Mouse (Mus musculus) heart, embryonic 10.5 days (tissue): ENCODE measurements around the gene Plppr3. TPM values are rescaled to one million over a fixed set of nuclear protein-coding genes. Genes with fewer than 3 reads are reported as not detected.

Experiments
- DNase-seq: peaks from one replicate; pipeline ENCODE4 v3.0.0-alpha.2; 2017; ENCODE audit warnings: low spot score
- H3K27ac ChIP-seq: fragments of 300-500 bp; sonication (generic); 2 replicates; pipeline ENCODE4 v1.5.1; 2016; ENCODE audit warnings: mild to moderate bottlenecking
- H3K27me3 ChIP-seq: fragments of 300-500 bp; sonication (generic); 2 replicates; pipeline ENCODE4 v1.6.1; 2016; ENCODE audit warnings: mild to moderate bottlenecking; ENCODE audit not compliant: poor library complexity, insufficient read depth, severe bottlenecking
- H3K36me3 ChIP-seq: fragments of 300-500 bp; sonication (generic); 2 replicates; pipeline ENCODE4 v1.6.1; 2016; ENCODE audit warnings: mild to moderate bottlenecking, moderate library complexity
- H3K4me1 ChIP-seq: fragments of 300-500 bp; sonication (generic); 2 replicates; pipeline ENCODE4 v1.6.1; 2016; ENCODE audit warnings: mild to moderate bottlenecking
- H3K4me3 ChIP-seq: fragments of 300-500 bp; sonication (generic); 2 replicates; pipeline ENCODE4 v1.5.1; 2016; ENCODE audit warnings: mild to moderate bottlenecking, moderate library complexity
- H3K9me3 ChIP-seq: fragments of 300-500 bp; sonication (generic); 2 replicates; pipeline ENCODE4 v1.6.1; 2016; ENCODE audit warnings: mild to moderate bottlenecking, moderate library complexity
- WGBS: fragments of 180-500 bp; shearing (Covaris S2); methylation state at CpG from one replicate; pipeline ENCODE4 v1.1.7; 2016; 5-methylcytosine and 5-hydroxymethylcytosine counted together
- polyA plus RNA-seq: library from polyadenylated mRNA; unstranded; fragments of >200 nt; fragmentation: Nextera tagmentation; extraction: Ambion mirVana; gene quantifications from 2 replicates; pipeline ENCODE4 v1.2.1, GENCODE M21; 2016

Plppr3 gene
- polyA plus RNA-seq, 1 experiment from 2014 or later: 36.9 TPM

DNA sequence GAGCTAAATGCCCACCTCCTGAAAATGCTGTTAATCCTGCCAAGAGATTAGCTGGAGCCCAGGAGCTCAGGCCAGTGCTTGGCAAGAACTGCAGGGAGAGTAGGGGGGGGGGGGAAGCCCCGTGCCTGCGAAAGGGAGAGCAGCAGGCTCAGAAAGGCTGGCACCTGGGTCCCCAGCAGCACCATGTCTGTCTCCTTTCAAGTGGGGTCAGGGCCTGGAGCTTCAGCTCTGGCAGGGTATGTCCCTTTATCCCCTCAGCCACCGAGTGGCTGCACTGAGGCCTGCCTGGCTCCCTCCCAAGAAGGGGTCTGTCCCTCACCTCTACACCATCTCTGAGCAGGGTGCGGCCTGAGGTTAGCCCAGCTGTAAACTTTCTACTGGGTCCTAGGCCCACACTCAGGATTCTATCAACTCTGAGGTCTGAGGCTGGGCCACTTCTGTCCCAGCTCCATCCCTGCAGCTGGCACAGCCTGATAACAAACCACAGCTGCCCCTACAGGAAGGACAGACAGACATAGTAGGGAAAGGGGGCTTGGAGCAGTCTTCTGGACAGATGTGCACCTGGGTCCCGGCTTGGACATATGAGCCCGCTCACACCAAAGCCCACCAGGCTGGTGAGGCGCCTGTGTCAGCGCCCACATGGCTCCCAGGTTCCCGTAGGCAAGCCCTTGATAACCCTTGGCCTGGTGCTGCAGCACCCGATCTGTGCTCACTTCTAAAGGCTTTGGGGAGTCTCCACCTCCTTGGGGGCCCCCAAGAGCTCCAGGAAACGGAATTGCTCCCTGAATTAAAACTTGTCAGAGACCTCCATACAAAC, 39.9 kb upstream of the Plppr3 start:
- no peak overlapping the region for H3K27ac ChIP-seq
- H3K27me3 ChIP-seq: peaks cover 21% of the 10 kb centered on the region
- 65% methylated on average over 11 of the region's 11 CpGs for WGBS
- no peaks in the 10 kb centered on the region for H3K9me3 ChIP-seq
- 0 out of 2 replicates have a peak overlapping the region, but pooled peaks have one; percentile 9 for H3K4me3 ChIP-seq
- DNase-seq: no peak
- H3K4me1 ChIP-seq: peaks cover 66% of the 10 kb centered on the region
- H3K36me3 ChIP-seq: peaks cover 32% of the 10 kb centered on the region

DNA sequence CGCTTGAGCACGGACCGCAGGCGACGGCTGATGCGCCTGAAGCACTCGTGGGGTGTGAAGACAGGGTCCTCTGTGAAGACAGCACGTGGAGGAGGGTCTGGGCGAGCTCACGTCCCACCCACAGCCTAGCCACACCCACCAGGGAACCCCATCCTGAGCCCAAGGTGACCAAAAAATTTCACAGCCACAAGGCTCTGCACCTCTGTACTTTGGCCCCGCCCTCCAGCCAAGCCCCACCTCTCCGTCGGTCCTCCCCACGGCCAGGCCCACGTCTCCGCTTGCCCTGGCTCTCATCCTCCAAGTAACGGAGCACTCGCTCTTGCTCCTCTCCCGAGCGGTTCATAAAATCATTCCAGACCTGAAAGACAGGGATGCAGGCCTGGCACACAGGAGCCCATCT, 38.0 kb upstream of the Plppr3 start:
- H3K4me1 ChIP-seq: peaks cover 61% of the 10 kb centered on the region
- no peak overlapping the region for H3K4me3 ChIP-seq
- H3K9me3 ChIP-seq: no peaks in the 10 kb centered on the region
- peaks cover 32% of the 10 kb centered on the region for H3K36me3 ChIP-seq
- 57% methylated on average over 20 of the region's 20 CpGs for WGBS
- peaks cover 2% of the 10 kb centered on the region for H3K27me3 ChIP-seq
- H3K27ac ChIP-seq: no peak overlapping the region
- no peak for DNase-seq

- 94% methylated on average over 4 of the region's 4 CpGs for WGBS
- H3K27ac ChIP-seq: no peak within 1 kb of the TSS
- no peaks in the 10 kb centered on the region for H3K27me3 ChIP-seq
- H3K4me1 ChIP-seq: peaks cover 50% of the 10 kb centered on the region
- H3K9me3 ChIP-seq: no peaks in the 10 kb centered on the region
- H3K4me3 ChIP-seq: 0 out of 2 replicates have a peak within 1 kb of the TSS, but pooled peaks have one; percentile 86
- H3K36me3 ChIP-seq: peaks cover 50% of the 10 kb centered on the region
- DNase-seq: no peak
Observed at GRCm38 (mm10) chr10:79910556-79910955, 36.1 kb upstream of the Plppr3 start, which contains the start of gene Gm26602. TSS of gene Gm26602 (plus strand) at chr10:79910856.

DNA sequence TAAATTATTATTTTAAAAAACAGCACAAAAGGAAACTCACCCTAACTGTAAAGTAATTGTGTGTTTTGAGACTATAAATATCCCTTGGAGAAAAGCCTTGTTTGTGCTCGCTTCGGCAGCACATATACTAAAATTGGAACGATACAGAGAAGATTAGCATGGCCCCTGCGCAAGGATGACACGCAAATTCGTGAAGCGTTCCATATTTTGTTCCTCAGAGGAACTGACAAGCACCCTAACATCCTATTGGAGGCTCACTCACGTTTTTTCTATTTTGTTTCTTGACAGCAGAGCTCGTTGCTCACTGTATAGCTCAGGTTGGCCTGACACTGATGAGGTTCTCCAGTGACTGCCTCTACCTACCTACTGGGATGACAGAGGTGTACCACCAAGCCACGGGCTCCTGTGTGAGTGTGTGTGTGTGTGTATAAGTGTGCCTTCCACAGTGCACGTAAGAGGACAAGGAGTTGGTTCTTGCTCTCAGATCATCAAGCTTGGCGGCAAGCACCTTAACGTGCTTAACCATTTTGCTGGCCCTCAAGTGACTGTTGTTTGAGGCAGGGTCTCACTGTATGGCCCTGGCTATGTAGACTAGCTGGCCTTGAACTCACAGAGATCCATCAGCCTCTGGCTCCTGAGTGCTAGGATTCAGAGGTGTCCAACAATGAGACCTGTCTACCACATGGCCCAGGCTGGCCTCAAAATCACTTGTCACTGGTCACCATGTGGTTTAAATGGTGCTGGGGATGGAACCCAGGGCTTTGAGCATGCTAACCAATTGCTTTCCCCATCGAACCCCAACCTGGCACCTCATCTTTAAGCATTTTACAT, 34.9 kb upstream of the Plppr3 start:
- Histone ChIP-seq H3K4me3 (peak overlapping the region; percentile 86), H3K4me1 (peaks cover 38% of the 10 kb centered on the region), H3K36me3 (peaks cover 63% of the 10 kb centered on the region), H3K9me3 (no peaks in the 10 kb centered on the region), H3K27ac (peak overlapping the region; percentile 100), H3K27me3 (no peaks in the 10 kb centered on the region)
- DNase-seq: no peak
- 25% methylated on average over 14 of the region's 14 CpGs for WGBS

DNA sequence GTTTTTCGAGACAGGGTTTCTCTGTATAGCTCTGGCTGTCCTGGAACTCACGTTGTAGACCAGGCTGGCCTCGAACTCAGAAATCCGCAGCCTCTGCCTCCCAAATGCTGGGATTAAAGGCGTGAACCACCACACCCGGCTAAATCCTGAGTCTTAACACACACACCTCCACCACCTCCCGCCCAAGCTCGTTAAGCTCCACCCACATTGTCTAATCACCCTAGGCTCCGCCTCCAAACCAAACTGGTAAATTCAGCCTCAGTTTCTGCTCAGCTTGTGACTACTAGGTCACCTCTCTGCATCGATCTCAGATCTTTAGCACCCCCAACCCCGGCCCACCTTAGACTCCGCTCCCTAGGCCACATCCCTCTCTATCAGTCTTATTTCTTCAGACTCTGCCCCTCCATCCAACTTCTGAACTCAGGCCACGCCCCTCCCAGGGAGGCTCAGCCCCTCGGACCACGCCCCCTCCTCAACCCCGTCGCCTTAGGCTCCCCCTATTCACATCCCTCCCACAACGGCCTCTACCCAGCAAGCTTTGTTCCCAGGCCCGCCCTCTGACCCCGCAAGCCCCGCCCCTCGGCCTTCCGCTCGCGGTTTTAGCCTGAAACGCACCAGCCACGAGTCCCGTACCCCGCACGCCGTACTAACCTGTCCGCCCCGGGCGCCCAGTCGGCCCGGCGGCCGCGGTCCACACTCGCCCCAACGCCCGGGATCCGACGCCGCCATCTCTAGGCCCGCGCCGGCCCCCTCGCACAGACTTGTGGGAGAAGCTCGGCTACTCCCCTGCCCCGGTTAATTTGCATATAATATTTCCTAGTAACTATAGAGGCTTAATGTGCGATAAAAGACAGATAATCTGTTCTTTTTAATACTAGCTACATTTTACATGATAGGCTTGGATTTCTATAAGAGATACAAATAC, 34.0 kb upstream of the Plppr3 start, which contains the start of gene Med16:
TSS of gene Med16 (minus strand) at position 757 of the 925 bp plus-strand sequence.
- H3K9me3 ChIP-seq: no peaks in the 10 kb centered on the region
- H3K36me3 ChIP-seq: peaks cover 67% of the 10 kb centered on the region
- peak within 1 kb of the TSS; percentile 100 for H3K27ac ChIP-seq
- H3K27me3 ChIP-seq: no peaks in the 10 kb centered on the region
- DNase-seq: peak; percentile 98
- H3K4me3 ChIP-seq: peak within 1 kb of the TSS; percentile 86
- H3K4me1 ChIP-seq: peaks cover 29% of the 10 kb centered on the region
- WGBS: 2% methylated on average over 52 of the region's 52 CpGs

DNA sequence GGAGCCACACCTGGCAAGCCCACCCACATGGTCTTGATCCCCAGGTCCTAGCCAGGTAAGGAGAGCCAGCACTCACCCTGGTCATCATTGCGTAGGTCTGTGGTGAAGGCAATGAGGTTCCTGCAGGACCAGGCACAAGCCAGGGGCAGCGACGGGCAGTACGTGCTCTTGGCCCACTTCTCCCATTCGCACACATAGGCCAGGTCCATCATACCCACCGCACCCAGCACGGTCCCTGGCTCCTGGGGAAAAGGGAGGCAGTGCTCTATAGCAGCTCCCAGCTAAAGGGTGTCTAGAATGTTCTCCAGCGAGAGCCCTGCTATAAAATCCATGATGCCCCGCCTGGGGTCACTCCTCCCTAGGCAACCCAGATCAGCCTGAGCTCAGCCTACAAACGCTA, 33.0 kb upstream of the Plppr3 start:
- no peaks in the 10 kb centered on the region for H3K9me3 ChIP-seq
- DNase-seq: no peak
- H3K36me3 ChIP-seq: peaks cover 69% of the 10 kb centered on the region
- H3K27me3 ChIP-seq: no peaks in the 10 kb centered on the region
- no peak overlapping the region for H3K4me3 ChIP-seq
- H3K4me1 ChIP-seq: peaks cover 26% of the 10 kb centered on the region
- 94% methylated on average over 10 of the region's 10 CpGs for WGBS
- H3K27ac ChIP-seq: 0 out of 2 replicates have a peak overlapping the region, but pooled peaks have one; percentile 25

DNA sequence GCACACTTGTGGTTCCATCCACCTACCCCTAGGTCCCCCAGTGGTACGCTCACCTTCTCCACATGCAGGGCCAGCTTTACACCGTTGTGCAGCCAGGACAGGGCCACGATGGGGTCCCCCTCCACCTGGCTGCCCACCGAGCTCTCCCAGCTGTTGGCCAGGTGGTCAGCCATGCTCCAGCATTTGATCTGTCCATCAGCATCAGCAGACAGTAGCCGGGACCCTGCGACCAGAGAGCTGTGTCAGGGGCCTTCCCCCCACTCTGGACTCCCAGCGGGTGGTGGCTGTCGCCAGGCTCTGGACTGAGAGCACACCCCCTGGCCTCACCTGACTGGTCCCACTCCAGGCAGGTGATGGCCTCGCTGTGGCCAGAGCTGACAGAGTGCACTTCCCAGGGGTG, 32.3 kb upstream of the Plppr3 start:
- no peak overlapping the region for H3K27ac ChIP-seq
- H3K4me1 ChIP-seq: peaks cover 23% of the 10 kb centered on the region
- WGBS: 93% methylated on average over 9 of the region's 9 CpGs
- H3K9me3 ChIP-seq: no peaks in the 10 kb centered on the region
- H3K4me3 ChIP-seq: no peak overlapping the region
- DNase-seq: no peak
- H3K36me3 ChIP-seq: peaks cover 67% of the 10 kb centered on the region
- H3K27me3 ChIP-seq: no peaks in the 10 kb centered on the region

DNA sequence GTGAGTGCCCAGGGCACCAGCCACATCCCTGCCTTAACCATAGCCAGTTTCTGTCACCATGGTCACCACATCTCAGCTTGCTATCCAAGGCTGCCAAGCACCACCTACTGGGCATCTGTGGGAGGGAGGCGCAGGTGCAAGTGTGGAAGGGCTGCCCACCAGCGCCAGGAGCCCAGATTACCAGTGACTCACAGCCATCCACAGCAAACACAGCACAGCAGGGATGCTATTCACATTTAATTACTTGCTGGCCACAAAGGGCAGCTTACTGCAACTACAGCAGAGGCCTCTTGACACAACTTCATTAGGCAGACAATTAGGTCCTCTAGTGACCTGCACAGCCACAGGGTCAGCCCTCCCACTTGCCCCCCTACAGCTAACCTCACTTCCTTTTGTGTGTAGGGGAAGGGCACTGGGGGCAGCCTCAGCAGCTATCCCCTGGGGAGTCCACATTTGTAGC, 26.5 kb upstream of the Plppr3 start:
- Histone ChIP-seq H3K27ac (no peak overlapping the region), H3K4me3 (no peak overlapping the region), H3K36me3 (peaks cover 88% of the 10 kb centered on the region), H3K27me3 (peaks cover 12% of the 10 kb centered on the region; the same call in 1 of the 2 replicates), H3K9me3 (no peaks in the 10 kb centered on the region), H3K4me1 (peaks cover 19% of the 10 kb centered on the region)
- no peak for DNase-seq
- 51% methylated on average over 2 of the region's 2 CpGs for WGBS

DNA sequence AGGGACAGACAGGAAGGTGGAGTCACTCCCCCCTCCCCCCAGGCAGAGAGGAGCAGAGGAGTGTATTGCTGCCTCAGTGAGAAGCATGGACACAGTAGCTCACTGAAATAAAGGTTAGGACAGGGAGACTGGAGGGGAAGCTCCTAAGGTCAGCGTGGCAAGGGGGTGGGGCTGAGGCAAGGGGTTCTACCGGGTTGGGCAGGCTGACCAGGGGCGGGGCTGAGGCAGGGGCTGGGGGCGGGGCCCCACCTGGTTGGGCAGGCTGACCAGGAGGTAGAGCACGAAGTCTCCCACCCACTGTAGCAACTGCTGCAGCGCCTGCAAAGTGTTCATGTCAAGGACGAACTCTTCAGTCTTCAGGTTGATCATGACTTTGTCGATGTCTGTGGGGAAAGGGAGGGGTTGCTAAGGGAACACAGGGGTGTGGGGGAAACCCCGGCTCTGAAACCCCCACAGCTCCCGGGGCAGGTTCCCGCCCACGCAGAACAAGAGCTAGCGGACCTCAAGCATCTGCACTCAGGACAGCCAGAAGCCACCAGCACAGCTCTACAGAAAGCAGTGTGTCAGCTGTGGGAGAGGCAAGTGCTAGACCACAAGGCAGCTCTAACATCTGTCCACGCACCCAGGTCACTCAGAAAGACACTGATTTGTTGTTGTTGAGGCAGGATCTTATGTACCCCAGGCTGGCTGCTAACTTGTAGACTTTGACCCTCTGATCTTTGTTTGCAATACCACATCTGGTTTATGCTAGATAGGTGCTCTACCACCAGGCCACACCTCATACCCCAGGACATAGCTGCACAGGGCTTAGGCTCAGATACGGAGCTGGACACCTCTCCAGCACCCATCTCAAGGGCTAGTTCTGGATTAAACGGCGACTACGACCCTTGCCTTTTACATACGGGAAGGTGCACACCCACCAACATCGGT, 23.1 kb upstream of the Plppr3 start:
- H3K4me3 ChIP-seq: no peak overlapping the region; the same call in 1 of the 2 replicates
- H3K36me3 ChIP-seq: peaks cover 73% of the 10 kb centered on the region
- H3K4me1 ChIP-seq: peaks cover 21% of the 10 kb centered on the region
- 44% methylated on average over 20 of the region's 20 CpGs for WGBS
- H3K27me3 ChIP-seq: peaks cover 12% of the 10 kb centered on the region; the same call in 1 of the 2 replicates
- no peak for DNase-seq
- H3K27ac ChIP-seq: no peak overlapping the region
- H3K9me3 ChIP-seq: no peaks in the 10 kb centered on the region

GRCm38 (mm10) chr10:79896814-79897213, 22.4 kb upstream of the Plppr3 start:
- WGBS: 83% methylated on average over 13 of the region's 13 CpGs
- H3K36me3 ChIP-seq: peaks cover 66% of the 10 kb centered on the region

DNA sequence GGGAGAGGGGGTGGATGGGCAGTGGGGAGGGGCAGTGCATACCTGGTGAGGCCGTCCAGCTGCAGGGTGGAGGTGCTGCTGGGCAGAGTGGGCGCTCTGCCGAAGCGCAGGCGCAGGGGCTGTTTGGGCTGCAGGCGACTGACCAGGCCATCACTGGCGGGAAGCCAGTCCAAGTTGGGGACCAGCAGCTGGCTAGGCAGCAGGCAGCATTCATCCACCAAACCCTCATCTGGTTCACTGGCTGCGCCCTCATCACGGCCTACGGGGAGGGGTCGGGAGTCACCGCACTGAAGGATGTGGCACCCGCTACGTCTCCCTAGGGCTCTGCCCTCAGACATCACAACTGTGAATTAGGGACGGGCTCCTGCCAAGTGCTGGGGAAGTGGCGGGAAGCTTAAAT, 21.9 kb upstream of the Plppr3 start:
- H3K27me3 ChIP-seq: peaks cover 17% of the 10 kb centered on the region; the same call in 1 of the 2 replicates
- H3K9me3 ChIP-seq: no peaks in the 10 kb centered on the region
- H3K27ac ChIP-seq: no peak overlapping the region
- peaks cover 21% of the 10 kb centered on the region for H3K4me1 ChIP-seq
- WGBS: 91% methylated on average over 16 of the region's 16 CpGs
- DNase-seq: no peak
- H3K36me3 ChIP-seq: peaks cover 62% of the 10 kb centered on the region
- H3K4me3 ChIP-seq: no peak overlapping the region

More at GRCm38 (mm10) chr10:79896814-79897213, 22.4 kb upstream of the Plppr3 start:
- Histone ChIP-seq H3K9me3 (no peaks in the 10 kb centered on the region), H3K4me1 (peaks cover 21% of the 10 kb centered on the region), H3K27ac (no peak overlapping the region), H3K27me3 (peaks cover 12% of the 10 kb centered on the region; the same call in 1 of the 2 replicates), H3K4me3 (no peak overlapping the region)
- no peak for DNase-seq
